18 mouse cellular contexts compared by ENCODE assay signal in genomic region chr15:3426401-3426800, GRCm38 (mm10).
"Had no signal": no experiment of that assay in that cellular context is flagged by ENCODE, and none has a peak within 500 bp of the region (broad histone marks: within the 10 kb centered on the region; RNA-seq: fewer than 3 reads in every experiment).

No protein-coding gene starts in this region.

- H3K27ac ChIP-seq: lung, embryonic 15.5 days; macrophage; midbrain, embryonic 13.5 days; midbrain, embryonic 15.5 days; neural tube, embryonic 12.5 days; stomach, embryonic 15.5 days; stomach, postnatal 0 days had no signal

- H3K36me3 ChIP-seq: lung, embryonic 15.5 days; midbrain, embryonic 13.5 days; midbrain, embryonic 15.5 days; neural tube, embryonic 12.5 days; stomach, embryonic 15.5 days had no signal

- H3K27me3 ChIP-seq: lung, embryonic 15.5 days; megakaryocyte, embryonic 14.5 days; midbrain, embryonic 13.5 days; midbrain, embryonic 15.5 days; neural tube, embryonic 12.5 days; stomach, embryonic 15.5 days had no signal

- H3K4me1 ChIP-seq: megakaryocyte, embryonic 14.5 days; midbrain, embryonic 15.5 days; neural tube, embryonic 12.5 days had no signal

- H3K4me3 ChIP-seq: lung, embryonic 15.5 days; megakaryocyte, embryonic 14.5 days; midbrain, embryonic 13.5 days; midbrain, embryonic 15.5 days; neural tube, embryonic 12.5 days; stomach, embryonic 15.5 days had no signal

- DNase-seq: liver, postnatal 0 days; lung, adult 2 months; lung, postnatal 14 days; lung, postnatal 36 days; retina, postnatal 1 day; right cerebral cortex, adult 18-20 months; right cerebral cortex, postnatal 25 days; thymus, adult 2 months; thymus, postnatal 25 days; thymus, postnatal 4 days had no signal
